Comparison of ENCODE assay signal across 9 mouse cellular contexts in the genomic region with DNA sequence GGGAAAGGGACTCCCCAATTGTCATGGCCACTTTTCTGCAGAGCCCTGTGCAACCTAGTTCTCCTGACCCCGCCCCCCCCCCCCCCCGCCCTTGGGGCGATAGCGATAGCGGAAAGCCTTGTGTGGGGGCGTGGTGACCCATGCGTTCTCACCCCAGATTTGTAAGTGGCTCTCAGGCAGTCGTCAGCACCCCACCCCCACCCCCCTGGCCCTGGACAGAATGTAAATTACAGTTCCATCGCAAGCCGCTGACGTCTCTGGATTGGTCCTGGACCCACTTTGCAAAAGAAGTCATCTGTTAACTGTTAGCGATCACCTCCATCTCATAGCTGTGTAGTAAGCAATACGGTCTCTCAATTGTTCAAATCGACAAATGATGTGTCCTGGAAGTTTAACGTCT. TPM values are rescaled to one million over a fixed set of nuclear protein-coding genes. Genes with fewer than 3 reads are reported as not detected.
DNase-seq lines count a peak whose midpoint lies in the region; ATAC-seq and TF ChIP-seq lines count a peak whose summit lies in the region.
"Had no signal": no experiment of that assay in that cellular context is flagged by ENCODE, and none has a peak within 500 bp of the region (broad histone marks: within the 10 kb centered on the region; RNA-seq: fewer than 3 reads in every experiment).

No protein-coding gene starts in this region.

- H3K9ac ChIP-seq in heart, postnatal 0 days (replicated peaks; ENCODE audit: low read depth, low read length): no peak overlapping the region
- no peak overlapping the region for H3K9ac ChIP-seq in embryonic facial prominence, embryonic 11.5 days (replicated peaks; ENCODE audit: low read length)
- H3K9ac ChIP-seq in liver, embryonic 11.5 days (ENCODE audit: low read depth, low read length): no peak overlapping the region
- no peak overlapping the region for H3K9ac ChIP-seq in forebrain, embryonic 14.5 days (ENCODE audit: low read length)

- H3K27me3 ChIP-seq in heart, postnatal 0 days (ENCODE audit: control insufficient read depth, insufficient read depth, low read length): no peaks in the 10 kb centered on the region
- H3K27me3 ChIP-seq in embryonic facial prominence, embryonic 11.5 days (ENCODE audit: control insufficient read depth, insufficient read depth, low read length): no peaks in the 10 kb centered on the region
- no peaks in the 10 kb centered on the region for H3K27me3 ChIP-seq in liver, embryonic 11.5 days (replicated peaks; ENCODE audit: control insufficient read depth, insufficient read depth, low read length)
- no peaks in the 10 kb centered on the region for H3K27me3 ChIP-seq in forebrain, embryonic 14.5 days (replicated peaks; ENCODE audit: control insufficient read depth, insufficient read depth, low read length)
- H3K27me3 ChIP-seq: megakaryocyte, embryonic 14.5 days had no signal

- H3K4me2 ChIP-seq in heart, postnatal 0 days (ENCODE audit: low read depth, low read length): peak overlapping the region; percentile 26; the same call in 1 of the 2 replicates
- peak overlapping the region; percentile 25; the same call in 1 of the 2 replicates for H3K4me2 ChIP-seq in embryonic facial prominence, embryonic 11.5 days (ENCODE audit: low read depth, low read length)
- H3K4me2 ChIP-seq in liver, embryonic 11.5 days: peak overlapping the region; percentile 43
- no peak overlapping the region for H3K4me2 ChIP-seq in forebrain, embryonic 14.5 days (ENCODE audit: low read length)

- H3K27ac ChIP-seq in heart, postnatal 0 days (ENCODE audit: low read depth): no peak overlapping the region
- H3K27ac ChIP-seq in embryonic facial prominence, embryonic 11.5 days (replicated peaks; ENCODE audit: low read depth, low read length): no peak overlapping the region
- H3K27ac ChIP-seq in liver, embryonic 11.5 days (ENCODE audit: low read depth, low read length): no peak overlapping the region
- no peak overlapping the region for H3K27ac ChIP-seq in forebrain, embryonic 14.5 days (ENCODE audit: low read depth, low read length)

- ATAC-seq in heart, postnatal 0 days (ENCODE audit: insufficient read depth, low read depth): no peak
- no peak for ATAC-seq in embryonic facial prominence, embryonic 11.5 days (replicated peaks; ENCODE audit: insufficient number of reproducible peaks, low FRiP score, low TSS enrichment, low read depth)
- ATAC-seq in liver, embryonic 11.5 days (replicated peaks; ENCODE audit: low FRiP score): no peak
- no peak for ATAC-seq in forebrain, embryonic 14.5 days

- no peak for TF ChIP-seq CTCF in heart, postnatal 0 days (IDR thresholded peaks at IDR 0.05; ENCODE audit: low read depth)

- TF ChIP-seq EP300 in heart, postnatal 0 days (IDR thresholded peaks at IDR 0.05; ENCODE audit: low read depth): no peak

- no peaks in the 10 kb centered on the region; the same call in 1 of the 2 replicates for H3K4me1 ChIP-seq in heart, postnatal 0 days (ENCODE audit: control insufficient read depth, insufficient read depth)
- no peaks in the 10 kb centered on the region for H3K4me1 ChIP-seq in embryonic facial prominence, embryonic 11.5 days (ENCODE audit: control insufficient read depth, insufficient read depth, low read length)
- H3K4me1 ChIP-seq in liver, embryonic 11.5 days (replicated peaks; ENCODE audit: control insufficient read depth, insufficient read depth, low read length): no peaks in the 10 kb centered on the region
- peaks cover 10% of the 10 kb centered on the region for H3K4me1 ChIP-seq in forebrain, embryonic 14.5 days (ENCODE audit: control insufficient read depth, insufficient read depth, low read length)

- no peaks in the 10 kb centered on the region for H3K36me3 ChIP-seq in heart, postnatal 0 days (replicated peaks; ENCODE audit: control insufficient read depth, insufficient read depth, low read length)
- no peaks in the 10 kb centered on the region for H3K36me3 ChIP-seq in embryonic facial prominence, embryonic 11.5 days (replicated peaks; ENCODE audit: control insufficient read depth, insufficient read depth, low read depth, low read length)
- H3K36me3 ChIP-seq in liver, embryonic 11.5 days (ENCODE audit: control insufficient read depth, insufficient read depth, low read length): no peaks in the 10 kb centered on the region
- no peaks in the 10 kb centered on the region for H3K36me3 ChIP-seq in forebrain, embryonic 14.5 days (ENCODE audit: control insufficient read depth, insufficient read depth, low read length)

- H3K4me3 ChIP-seq in heart, postnatal 0 days (ENCODE audit: low read depth, low read length): no peak overlapping the region
- H3K4me3 ChIP-seq in embryonic facial prominence, embryonic 11.5 days (ENCODE audit: low read depth, low read length): no peak overlapping the region
- no peak overlapping the region for H3K4me3 ChIP-seq in liver, embryonic 11.5 days (ENCODE audit: low read depth, low read length)
- H3K4me3 ChIP-seq in forebrain, embryonic 14.5 days (ENCODE audit: low read depth, low read length): no peak overlapping the region
- H3K4me3 ChIP-seq: megakaryocyte, embryonic 14.5 days had no signal

- no peak for DNase-seq in heart, postnatal 0 days (ENCODE audit: low spot score)
- DNase-seq in heart, adult 8-10 months (ENCODE audit: low spot score): no peak
- peak; percentile 64 for DNase-seq in ES-CJ7 (ENCODE audit: low read depth, low spot score)
- peak; percentile 43 for DNase-seq in embryonic facial prominence, embryonic 11.5 days (ENCODE audit: low spot score)
- DNase-seq in liver, embryonic 11.5 days (ENCODE audit: low spot score): no peak
- no peak for DNase-seq in left cerebral cortex, postnatal 36 days (ENCODE audit: low spot score in 2 of 2)
- no peak for DNase-seq in forebrain, embryonic 14.5 days (ENCODE audit: low spot score)
- DNase-seq: cerebellum, postnatal 36 days had no signal

- WGBS in heart, postnatal 0 days: 20% methylated on average over 15 of the region's 15 CpGs
- WGBS in embryonic facial prominence, embryonic 11.5 days: 37% methylated on average over 11 of the region's 15 CpGs
- 22% methylated on average over 15 of the region's 15 CpGs for WGBS in liver, embryonic 11.5 days
- WGBS in forebrain, embryonic 14.5 days: 44% methylated on average over 13 of the region's 15 CpGs

- H3K9me3 ChIP-seq in heart, postnatal 0 days (replicated peaks; ENCODE audit: control insufficient read depth, low read length): no peaks in the 10 kb centered on the region
- H3K9me3 ChIP-seq in embryonic facial prominence, embryonic 11.5 days (replicated peaks; ENCODE audit: control insufficient read depth, low read length): no peaks in the 10 kb centered on the region
- H3K9me3 ChIP-seq in liver, embryonic 11.5 days (ENCODE audit: control insufficient read depth, low read length): no peaks in the 10 kb centered on the region
- no peaks in the 10 kb centered on the region for H3K9me3 ChIP-seq in forebrain, embryonic 14.5 days (replicated peaks; ENCODE audit: control insufficient read depth, low read length)
- H3K9me3 ChIP-seq: megakaryocyte, embryonic 14.5 days had no signal

- intact Hi-C loops in left cerebral cortex, postnatal 36 days (cut with DNase I): no loop called here

RNA-seq across cellular contexts. Expression of gene Slc38a1, which starts 4.7 kb away (rescaled TPM):
- 52.4 and 57.8 TPM in 2 replicates for total RNA-seq in heart, postnatal 0 days (2014; rRNA removed; ENCODE audit: low replicate concordance)
- 43.6 and 56.7 TPM in 2 replicates for polyA plus RNA-seq in heart, postnatal 0 days (2015; fragmentation: Nextera tagmentation; extraction: Ambion mirVana)
- total RNA-seq in heart, adult 8-10 months (2022): 1 to 10 TPM; 3.5 to 7.9 (median 6.1) TPM
- 97.1 and 101 TPM in 2 replicates for polyA plus RNA-seq in embryonic facial prominence, embryonic 11.5 days (2014; fragmentation: Nextera tagmentation; extraction: Ambion mirVana)
- 61.6 and 68.5 TPM in 2 replicates for polyA plus RNA-seq in liver, embryonic 11.5 days (2014; fragmentation: Nextera tagmentation; extraction: Ambion mirVana)
- 100 to 1,000 TPM; 103 TPM for total RNA-seq in left cerebral cortex, postnatal 36 days (2021)
- polyA plus RNA-seq in forebrain, embryonic 14.5 days (2014; fragmentation: Nextera tagmentation; extraction: Ambion mirVana): 100 and 129 TPM in 2 replicates

RNA-seq across cellular contexts. Expression of gene Slc38a2, which starts 52.2 kb away (rescaled TPM):
- total RNA-seq in heart, postnatal 0 days (2014; rRNA removed; ENCODE audit: low replicate concordance): 225 and 263 TPM in 2 replicates
- polyA plus RNA-seq in heart, postnatal 0 days (2015; fragmentation: Nextera tagmentation; extraction: Ambion mirVana): 130 and 144 TPM in 2 replicates
- total RNA-seq in heart, adult 8-10 months (2022): 100 to 1,000 TPM in 2 of 4 experiments, 10 to 100 TPM in 2; 90.5 to 215 (median 150) TPM
- 227 and 255 TPM in 2 replicates for polyA plus RNA-seq in embryonic facial prominence, embryonic 11.5 days (2014; fragmentation: Nextera tagmentation; extraction: Ambion mirVana)
- 111 and 116 TPM in 2 replicates for polyA plus RNA-seq in liver, embryonic 11.5 days (2014; fragmentation: Nextera tagmentation; extraction: Ambion mirVana)
- 10 to 100 TPM; 76.0 to 96.7 TPM for total RNA-seq in left cerebral cortex, postnatal 36 days (2021)
- polyA plus RNA-seq in forebrain, embryonic 14.5 days (2014; fragmentation: Nextera tagmentation; extraction: Ambion mirVana): 142 and 195 TPM in 2 replicates

Comparison
In these comparisons a context has a peak if more than half of its experiments do, and no peak if none do; other contexts are left out.
1. DNase-seq: peak in ES-CJ7 (single experiment) and embryonic facial prominence, embryonic 11.5 days (single experiment); none in heart, postnatal 0 days (single experiment), heart, adult 8-10 months (single experiment), liver, embryonic 11.5 days (single experiment), left cerebral cortex, postnatal 36 days (0 of 2) and forebrain, embryonic 14.5 days (single experiment).